In the genomic region with DNA sequence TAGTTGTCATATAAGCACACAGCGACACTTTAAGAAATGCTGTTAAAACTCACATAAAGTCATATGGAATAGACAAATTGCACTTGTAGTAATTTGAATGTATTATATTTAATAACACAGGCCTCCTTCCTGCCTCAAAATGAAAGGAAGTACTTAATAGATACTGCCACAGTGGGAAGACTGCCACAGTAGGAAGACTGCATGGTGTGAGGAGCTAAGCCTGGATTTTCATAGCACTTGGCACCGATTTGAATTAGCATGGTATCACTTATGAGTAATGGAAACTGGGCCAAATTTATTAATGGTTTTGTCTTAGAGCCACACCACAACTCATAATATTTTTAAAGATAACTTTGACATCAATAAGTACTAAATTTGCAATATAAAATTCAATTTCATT, we compare ENCODE assay signal across 22 mouse cellular contexts. TPM values are rescaled to one million over a fixed set of nuclear protein-coding genes. Genes with fewer than 3 reads are reported as not detected.
"Had no signal": no experiment of that assay in that cellular context is flagged by ENCODE, and none has a peak within 500 bp of the region (broad histone marks: within the 10 kb centered on the region; RNA-seq: fewer than 3 reads in every experiment).

No protein-coding gene starts in this region.

- H3K4me3 ChIP-seq: limb, embryonic 12.5 days; limb, embryonic 15.5 days; midbrain, embryonic 12.5 days; midbrain, embryonic 15.5 days had no signal

- H3K27ac ChIP-seq: limb, embryonic 12.5 days; limb, embryonic 15.5 days; liver, embryonic 14.5 days; macrophage; midbrain, embryonic 12.5 days; midbrain, embryonic 15.5 days had no signal

- H3K36me3 ChIP-seq: limb, embryonic 12.5 days; limb, embryonic 15.5 days; midbrain, embryonic 12.5 days; midbrain, embryonic 15.5 days had no signal

- ATAC-seq: liver, postnatal 0 days; lung, postnatal 0 days; midbrain, embryonic 15.5 days had no signal

- H3K4me1 ChIP-seq: limb, embryonic 12.5 days; limb, embryonic 15.5 days; midbrain, embryonic 12.5 days; midbrain, embryonic 15.5 days had no signal

- H3K27me3 ChIP-seq: limb, embryonic 12.5 days; limb, embryonic 15.5 days; midbrain, embryonic 12.5 days; midbrain, embryonic 15.5 days had no signal

- H3K9me3 ChIP-seq: limb, embryonic 12.5 days; limb, embryonic 15.5 days; midbrain, embryonic 12.5 days; midbrain, embryonic 15.5 days had no signal

- H3K4me2 ChIP-seq: limb, embryonic 12.5 days; limb, embryonic 15.5 days; liver, embryonic 11.5 days; lung, embryonic 14.5 days; midbrain, embryonic 12.5 days; midbrain, embryonic 15.5 days had no signal

- H3K9ac ChIP-seq: limb, embryonic 12.5 days; limb, embryonic 15.5 days; liver, embryonic 14.5 days; liver, postnatal 0 days; lung, embryonic 14.5 days; midbrain, embryonic 12.5 days; midbrain, embryonic 15.5 days had no signal

- DNase-seq: kidney, adult 9 months; kidney, postnatal 14 days; kidney, postnatal 4 days; left cerebral cortex, postnatal 4 days; liver, postnatal 0 days; lung, embryonic 14.5 days; thymus, adult 2 months; thymus, postnatal 14 days; thymus, postnatal 4 days had no signal

RNA-seq across cellular contexts. Expression of a gene that starts 53.0 kb away (rescaled TPM):
- total RNA-seq: megakaryocyte, adult 5-6 weeks had no signal
- polyA plus RNA-seq: kidney, embryonic 16.5 days; liver, embryonic 11.5 days; liver, postnatal 0 days; macrophage; midbrain, embryonic 12.5 days; neural tube, embryonic 11.5 days; small intestine, adult 2 months; spleen, adult 2 months had no signal
